Mouse (Mus musculus): ENCODE measurements around the gene Cd300c. TPM values are rescaled to one million over a fixed set of nuclear protein-coding genes. Genes with fewer than 3 reads are reported as not detected.
"Not testable (repeated sequence)": the region's sequence is repeated elsewhere in the genome, so short reads cannot be mapped to it uniquely, and the experiment has no call there.

Gene Cd300c
- not detected in 2 replicates for polyA plus RNA-seq (2015; fragmentation: Nextera tagmentation; extraction: Ambion mirVana)

GRCm38 (mm10) chr11:114968752-114969207 lies at the start of gene Cd300c:
TSS of gene Cd300c (minus strand) at chr11:114969157.
- Histone ChIP-seq H3K4me2 (no peak within 1 kb of the TSS), H3K9ac (no peak within 1 kb of the TSS), H3K27me3 (replicated peaks) (no peaks in the 10 kb centered on the region), H3K4me1 (no peaks in the 10 kb centered on the region), H3K27ac (no peak within 1 kb of the TSS), H3K9me3 (no peaks in the 10 kb centered on the region), H3K4me3 (replicated peaks) (no peak within 1 kb of the TSS), H3K36me3 (no peaks in the 10 kb centered on the region)
- 80% methylated on average over 9 of the region's 9 CpGs for WGBS
- ATAC-seq (ENCODE audit: insufficient read depth, low FRiP score, low read depth), result no peak

- not testable (repeated sequence) for H3K27me3 ChIP-seq (replicated peaks); ATAC-seq (ENCODE audit: insufficient read depth, low FRiP score, low read depth); H3K36me3 ChIP-seq; H3K9me3 ChIP-seq; H3K4me3 ChIP-seq (replicated peaks); H3K4me2 ChIP-seq; H3K9ac ChIP-seq; H3K27ac ChIP-seq; H3K4me1 ChIP-seq
- WGBS, result no CpG with 5 or more reads among the region's 7 CpGs
Measured at GRCm38 (mm10) chr11:115016093-115016492, 47.1 kb upstream of the Cd300c start, which contains the start of gene Cd300ld2. TSS of gene Cd300ld2 (minus strand) at chr11:115016193.

GRCm38 (mm10) chr11:115004070-115004469 lies 35.1 kb upstream of the Cd300c start:
- no peak overlapping the region for H3K27ac ChIP-seq
- no peaks in the 10 kb centered on the region for H3K9me3 ChIP-seq
- no peaks in the 10 kb centered on the region for H3K4me1 ChIP-seq
- no peak overlapping the region for H3K4me2 ChIP-seq
- no peaks in the 10 kb centered on the region for H3K36me3 ChIP-seq
- H3K27me3 ChIP-seq (replicated peaks), result no peaks in the 10 kb centered on the region
- H3K9ac ChIP-seq, result no peak overlapping the region
- WGBS, result 78% methylated on average over 5 of the region's 5 CpGs
- no peak for ATAC-seq (ENCODE audit: insufficient read depth, low FRiP score, low read depth)
- no peak overlapping the region for H3K4me3 ChIP-seq (replicated peaks)

GRCm38 (mm10) chr11:115001474-115002040 lies 32.6 kb upstream of the Cd300c start, which contains the start of gene Cd300c2:
TSS of gene Cd300c2 (minus strand) at chr11:115001880.
- H3K36me3 ChIP-seq, result no peaks in the 10 kb centered on the region
- ATAC-seq (ENCODE audit: insufficient read depth, low FRiP score, low read depth), result no peak
- 72% methylated on average over 7 of the region's 7 CpGs for WGBS

DNA sequence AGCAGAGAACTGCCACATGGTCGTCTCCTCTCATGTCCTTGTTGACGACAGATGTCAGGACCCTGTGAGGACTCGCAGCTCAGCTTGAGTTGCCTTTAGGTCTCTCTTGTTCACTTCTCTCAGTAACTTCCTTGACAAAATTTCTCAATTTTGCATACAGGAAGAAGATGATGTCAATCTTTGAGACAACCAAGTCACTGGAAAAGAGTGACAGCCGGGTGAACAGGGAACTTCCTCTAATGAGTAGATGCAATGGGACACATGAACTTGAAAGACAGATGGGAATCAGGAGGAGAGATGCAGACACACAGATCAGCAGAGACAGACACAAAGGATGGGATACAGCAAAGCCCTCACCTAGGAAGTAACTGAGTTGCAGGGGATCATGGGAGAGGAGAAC lies 20.8 kb upstream of the Cd300c start, which contains the start of gene Cd300ld:
Gene Cd300ld (minus strand): TSS at position 130 of the 400 bp plus-strand sequence.
- H3K9ac ChIP-seq, result no peak within 1 kb of the TSS
- WGBS, result 65% methylated on average over 4 of the region's 4 CpGs
- no peak for ATAC-seq (ENCODE audit: insufficient read depth, low FRiP score, low read depth)
- H3K4me3 ChIP-seq (replicated peaks), result no peak within 1 kb of the TSS
- H3K27ac ChIP-seq, result no peak within 1 kb of the TSS
- no peaks in the 10 kb centered on the region for H3K9me3 ChIP-seq
- H3K4me1 ChIP-seq, result no peaks in the 10 kb centered on the region
- H3K27me3 ChIP-seq (replicated peaks), result no peaks in the 10 kb centered on the region
- no peak within 1 kb of the TSS for H3K4me2 ChIP-seq
- no peaks in the 10 kb centered on the region for H3K36me3 ChIP-seq

More at GRCm38 (mm10) chr11:115001474-115002040, 32.6 kb upstream of the Cd300c start, which contains the start of gene Cd300c2:
- Histone ChIP-seq H3K4me2 (no peak within 1 kb of the TSS), H3K27ac (no peak within 1 kb of the TSS), H3K4me3 (replicated peaks) (no peak within 1 kb of the TSS), H3K9me3 (no peaks in the 10 kb centered on the region), H3K27me3 (replicated peaks) (no peaks in the 10 kb centered on the region), H3K4me1 (no peaks in the 10 kb centered on the region), H3K9ac (no peak within 1 kb of the TSS)

- ATAC-seq (ENCODE audit: insufficient read depth, low FRiP score, low read depth), result no peak
- no peak overlapping the region for H3K27ac ChIP-seq
Measured at GRCm38 (mm10) chr11:114981866-114982265, 12.9 kb upstream of the Cd300c start.

DNA sequence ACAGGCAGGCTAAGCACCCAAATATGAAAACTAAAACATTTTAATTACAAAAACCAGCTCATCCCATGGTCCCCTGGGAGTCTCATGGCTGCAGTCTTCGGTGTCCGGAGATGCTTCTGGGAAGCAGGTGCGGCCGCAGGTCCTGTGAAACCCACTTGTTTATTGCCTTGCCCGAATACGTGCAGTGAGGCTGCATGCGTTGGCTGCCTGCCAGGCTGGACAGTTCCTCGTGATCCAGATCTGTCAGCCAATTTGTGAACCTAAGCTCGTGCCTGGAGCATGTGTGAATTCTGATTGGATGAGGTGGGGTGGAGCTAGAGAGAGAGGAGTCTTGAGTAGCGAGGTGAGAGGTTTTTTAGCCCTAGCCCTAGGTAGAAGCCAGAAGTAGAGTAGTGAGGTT lies 3.8 kb upstream of the Cd300c start:
- H3K4me2 ChIP-seq, result no peak overlapping the region
- WGBS, result 80% methylated on average over 10 of the region's 10 CpGs
- no peak for ATAC-seq (ENCODE audit: insufficient read depth, low FRiP score, low read depth)

More at GRCm38 (mm10) chr11:114981866-114982265, 12.9 kb upstream of the Cd300c start:
- Histone ChIP-seq H3K36me3 (no peaks in the 10 kb centered on the region), H3K9me3 (no peaks in the 10 kb centered on the region), H3K4me1 (no peaks in the 10 kb centered on the region), H3K27me3 (replicated peaks) (no peaks in the 10 kb centered on the region), H3K4me2 (no peak overlapping the region), H3K4me3 (replicated peaks) (no peak overlapping the region), H3K9ac (no peak overlapping the region)
- 52% methylated on average over 4 of the region's 4 CpGs for WGBS

GRCm38 (mm10) chr11:114965182-114965828 lies 3.7 kb downstream of the Cd300c start:
- Histone ChIP-seq H3K4me1 (no peaks in the 10 kb centered on the region), H3K4me3 (replicated peaks) (no peak overlapping the region), H3K36me3 (no peaks in the 10 kb centered on the region), H3K27ac (no peak overlapping the region), H3K27me3 (replicated peaks) (no peaks in the 10 kb centered on the region), H3K4me2 (no peak overlapping the region), H3K9me3 (no peaks in the 10 kb centered on the region), H3K9ac (no peak overlapping the region)
- ATAC-seq (ENCODE audit: insufficient read depth, low FRiP score, low read depth), result no peak
- 43% methylated on average over 3 of the region's 3 CpGs for WGBS

More for the DNA sequence above, 3.8 kb upstream of the Cd300c start:
- Histone ChIP-seq H3K4me1 (no peaks in the 10 kb centered on the region), H3K4me3 (replicated peaks) (no peak overlapping the region), H3K27me3 (replicated peaks) (no peaks in the 10 kb centered on the region), H3K36me3 (no peaks in the 10 kb centered on the region), H3K9me3 (no peaks in the 10 kb centered on the region), H3K9ac (no peak overlapping the region), H3K27ac (no peak overlapping the region)

- no peaks in the 10 kb centered on the region for H3K36me3 ChIP-seq
- no peaks in the 10 kb centered on the region for H3K27me3 ChIP-seq (replicated peaks)
- 52% methylated on average over 1 of the region's 1 CpGs for WGBS
- no peak for ATAC-seq (ENCODE audit: insufficient read depth, low FRiP score, low read depth)
- H3K4me3 ChIP-seq (replicated peaks), result no peak overlapping the region
- no peaks in the 10 kb centered on the region for H3K4me1 ChIP-seq
- H3K9me3 ChIP-seq, result no peaks in the 10 kb centered on the region
- H3K9ac ChIP-seq, result no peak overlapping the region
- no peak overlapping the region for H3K27ac ChIP-seq
- no peak overlapping the region for H3K4me2 ChIP-seq
Measured at GRCm38 (mm10) chr11:114960369-114960768, 8.6 kb downstream of the Cd300c start.

- Histone ChIP-seq H3K4me2 (no peak within 1 kb of the TSS), H3K4me1 (no peaks in the 10 kb centered on the region), H3K4me3 (replicated peaks) (0 out of 2 replicates have a peak within 1 kb of the TSS, but pooled peaks have one; percentile 2), H3K9ac (no peak within 1 kb of the TSS), H3K27me3 (replicated peaks) (no peaks in the 10 kb centered on the region), H3K27ac (no peak within 1 kb of the TSS), H3K9me3 (no peaks in the 10 kb centered on the region), H3K36me3 (no peaks in the 10 kb centered on the region)
- 50% methylated on average over 6 of the region's 6 CpGs for WGBS
- no peak for ATAC-seq (ENCODE audit: insufficient read depth, low FRiP score, low read depth)
Measured at GRCm38 (mm10) chr11:114934144-114934543, 34.8 kb downstream of the Cd300c start, which contains the start of gene Cd300lb. TSS of gene Cd300lb (minus strand) at chr11:114934386.

DNA sequence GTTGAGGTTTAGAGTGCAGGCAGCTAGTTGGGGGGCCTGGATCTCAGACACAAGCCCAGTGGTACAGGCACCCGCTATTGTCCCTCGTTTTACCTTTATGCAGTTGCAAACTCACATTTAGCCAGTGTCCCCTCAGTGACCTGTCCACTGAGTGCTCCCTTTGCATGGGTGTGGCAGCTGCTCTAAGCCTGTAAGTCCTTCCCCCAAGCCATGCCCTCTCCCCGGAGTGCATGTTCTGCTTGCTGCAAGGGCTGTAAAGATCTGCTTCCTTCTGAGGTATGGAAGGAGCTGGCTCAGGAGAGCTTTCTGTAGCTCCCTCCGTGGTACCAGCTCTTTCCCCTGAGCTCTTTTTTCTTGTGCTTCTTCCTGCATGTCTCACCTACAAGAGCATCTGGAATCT lies 35.4 kb downstream of the Cd300c start:
- 54% methylated on average over 4 of the region's 4 CpGs for WGBS
- H3K27me3 ChIP-seq (replicated peaks), result no peaks in the 10 kb centered on the region
- H3K36me3 ChIP-seq, result no peaks in the 10 kb centered on the region
- no peak overlapping the region for H3K27ac ChIP-seq
- H3K9me3 ChIP-seq, result no peaks in the 10 kb centered on the region
- no peak overlapping the region for H3K4me3 ChIP-seq (replicated peaks)
- no peak overlapping the region for H3K9ac ChIP-seq
- ATAC-seq (ENCODE audit: insufficient read depth, low FRiP score, low read depth), result no peak
- H3K4me1 ChIP-seq, result no peaks in the 10 kb centered on the region
- H3K4me2 ChIP-seq, result no peak overlapping the region

DNA sequence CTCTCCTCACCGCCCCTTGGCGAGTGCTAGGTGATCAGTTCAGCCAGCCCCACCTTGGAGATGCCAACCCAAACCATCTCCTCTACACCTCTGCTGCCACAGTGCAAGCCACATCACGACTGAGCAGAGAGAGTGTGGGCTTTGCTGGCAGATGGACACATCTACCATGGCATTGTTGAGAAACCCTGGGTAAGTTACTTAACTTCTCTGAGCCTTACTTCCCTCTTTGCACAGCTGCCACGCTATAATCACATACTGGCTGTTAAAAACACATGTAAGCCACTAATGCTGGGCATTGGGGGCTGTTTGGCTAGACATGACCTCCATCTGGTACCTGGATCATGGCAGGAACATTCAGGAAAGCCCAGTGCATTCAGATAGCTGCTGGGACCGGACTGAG lies 37.9 kb downstream of the Cd300c start:
- no peaks in the 10 kb centered on the region for H3K4me1 ChIP-seq
- H3K9me3 ChIP-seq, result no peaks in the 10 kb centered on the region
- H3K4me2 ChIP-seq, result no peak overlapping the region
- no peak overlapping the region for H3K4me3 ChIP-seq (replicated peaks)
- H3K27me3 ChIP-seq (replicated peaks), result no peaks in the 10 kb centered on the region
- H3K9ac ChIP-seq, result no peak overlapping the region
- no peaks in the 10 kb centered on the region for H3K36me3 ChIP-seq
- no peak for ATAC-seq (ENCODE audit: insufficient read depth, low FRiP score, low read depth)
- no peak overlapping the region for H3K27ac ChIP-seq
- WGBS, result 80% methylated on average over 5 of the region's 5 CpGs
